ENCODE assay signal across 33 mouse cellular contexts in the genomic region with DNA sequence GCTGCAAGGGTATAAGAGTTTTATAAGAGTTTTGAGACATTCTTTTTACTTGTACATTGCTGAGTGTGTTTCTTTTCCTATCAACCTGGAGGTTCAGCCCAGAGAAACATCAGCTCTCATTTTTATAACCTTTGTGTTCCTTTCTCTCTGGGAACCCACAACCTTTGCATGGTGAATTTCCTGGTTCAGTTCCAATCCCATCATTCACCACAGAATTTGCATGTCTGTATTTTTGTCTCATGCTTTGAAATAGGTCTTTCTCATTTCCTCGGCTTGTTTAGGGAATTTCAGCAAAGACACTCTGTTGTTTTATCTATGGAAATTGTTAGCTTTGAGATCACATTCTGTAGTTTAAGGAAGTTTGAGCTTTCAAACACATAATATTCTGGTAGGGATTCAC. TPM values are rescaled to one million over a fixed set of nuclear protein-coding genes. Genes with fewer than 3 reads are reported as not detected.
DNase-seq lines count a peak whose midpoint lies in the region; TF ChIP-seq lines count a peak whose summit lies in the region.
"Had no signal": no experiment of that assay in that cellular context is flagged by ENCODE, and none has a peak within 500 bp of the region (broad histone marks: within the 10 kb centered on the region; RNA-seq: fewer than 3 reads in every experiment).

No protein-coding gene starts in this region.

- peaks cover 9% of the 10 kb centered on the region for H3K9me3 ChIP-seq in CH12.LX (replicated peaks; ENCODE audit: low read length)
- H3K9me3 ChIP-seq: forebrain, embryonic 10.5 days; forebrain, embryonic 13.5 days; G1E; heart, embryonic 12.5 days; heart, embryonic 15.5 days; hindbrain, embryonic 10.5 days; hindbrain, embryonic 13.5 days had no signal

- peak; percentile 59 to 69 for DNase-seq in spleen, postnatal 36 days (ENCODE audit: low spot score in 2 of 2)
- no peak for DNase-seq in spleen, postnatal 10 days (ENCODE audit: low spot score in 2 of 2)
- DNase-seq in CH12.LX (ENCODE audit: extremely low read depth) = peak; percentile 79
- DNase-seq in layer of hippocampus, postnatal 14 days (ENCODE audit: low spot score in 2 of 2) = no peak
- no peak for DNase-seq in gastrocnemius, postnatal 14 days
- DNase-seq: adrenal gland, adult 2 months; adrenal gland, postnatal 14 days; cerebellum, adult 11-12 months; cerebellum, adult 8-10 months; cerebellum, postnatal 10 days; cerebellum, postnatal 36 days; gastrocnemius, postnatal 10 days; heart, adult 18-20 months; heart, postnatal 10 days; heart, postnatal 36 days had no signal

- TF ChIP-seq RAD21 in CH12.LX (IDR thresholded peaks at IDR 0.05; ENCODE audit: low read depth, low read length) = no peak

- peaks cover 10 to 40% of the 10 kb centered on the region in 2 experiments for H3K4me1 ChIP-seq in CH12.LX (ENCODE audit: control insufficient read depth in 1 of 2, insufficient read depth in 2 of 2)
- H3K4me1 ChIP-seq: forebrain, embryonic 13.5 days; heart, embryonic 12.5 days had no signal

- TF ChIP-seq CTCF in CH12.LX (conservative IDR thresholded peaks at IDR 0.05 in 1 of 2, IDR thresholded peaks at IDR 0.05 in 1 of 2; ENCODE audit: low read depth in 2 of 2, low read length in 2 of 2) = no peak

- H3K4me3 ChIP-seq in CH12.LX (replicated peaks in 1 of 3; ENCODE audit: low read depth in 2 of 3, low read length in 2 of 3, poor library complexity in 1 of 3) (no peak overlapping the region), macrophage (ENCODE audit: inconsistent target) (no peak overlapping the region)
- H3K4me3 ChIP-seq: forebrain, embryonic 10.5 days; forebrain, embryonic 13.5 days; heart, embryonic 12.5 days; heart, embryonic 15.5 days; hindbrain, embryonic 10.5 days; hindbrain, embryonic 13.5 days had no signal

- no peak for TF ChIP-seq POLR2A in CH12.LX (IDR thresholded peaks at IDR 0.05; ENCODE audit: low read depth, low read length)

- H3K9ac ChIP-seq in CH12.LX (ENCODE audit: insufficient read depth, low read depth) = no peak overlapping the region
- H3K9ac ChIP-seq: forebrain, embryonic 13.5 days; heart, embryonic 12.5 days; heart, embryonic 15.5 days; hindbrain, embryonic 13.5 days had no signal

- H3K27ac ChIP-seq in CH12.LX (ENCODE audit: insufficient read depth, low read depth) (no peak overlapping the region), macrophage (peak overlapping the region; percentile 57)
- H3K27ac ChIP-seq: forebrain, embryonic 10.5 days; forebrain, embryonic 13.5 days; heart, embryonic 15.5 days; hindbrain, embryonic 10.5 days; hindbrain, embryonic 13.5 days had no signal

- H3K27me3 ChIP-seq in CH12.LX (replicated peaks) = no peaks in the 10 kb centered on the region
- H3K27me3 ChIP-seq: forebrain, embryonic 13.5 days; heart, embryonic 12.5 days; heart, embryonic 15.5 days; hindbrain, embryonic 13.5 days; Patski had no signal

- dilution Hi-C loops in CH12.LX (cut with MboI; ENCODE audit: extremely low pct_ligation_motif_present, extremely low pct_unique_long_range_greater_than_20kb, low sequenced_read_pairs) = no loop called here

- H3K36me3 ChIP-seq in CH12.LX (replicated peaks in 1 of 2; ENCODE audit: control insufficient read depth in 1 of 2, insufficient read depth in 1 of 2, low read length in 1 of 2) (no peaks in the 10 kb centered on the region), macrophage (ENCODE audit: inconsistent target) (no peaks in the 10 kb centered on the region)
- H3K36me3 ChIP-seq: forebrain, embryonic 10.5 days; G1E; heart, embryonic 12.5 days; heart, embryonic 15.5 days; hindbrain, embryonic 10.5 days; hindbrain, embryonic 13.5 days had no signal

- H3K79me2 ChIP-seq in CH12.LX (replicated peaks; ENCODE audit: control insufficient read depth, extremely low read depth, insufficient read depth, poor library complexity, severe bottlenecking) (no peaks in the 10 kb centered on the region), macrophage (ENCODE audit: inconsistent target) (no peaks in the 10 kb centered on the region)

- intact Hi-C loops in gastrocnemius, postnatal 14 days (cut with DNase I; ENCODE audit: low total_unique reads) = no loop called here

- in situ Hi-C loops in CH12.LX (cut with MboI; ENCODE audit: low pct_ligation_motif_present, low pct_unique_long_range_greater_than_20kb, low sequenced_read_pairs) = no loop called here

- H3K4me2 ChIP-seq in CH12.LX (ENCODE audit: insufficient read depth, low read depth, poor library complexity, severe bottlenecking) = peak overlapping the region; percentile 25; the same call in 1 of the 2 replicates
- H3K4me2 ChIP-seq: forebrain, embryonic 13.5 days; heart, embryonic 12.5 days; heart, embryonic 15.5 days; hindbrain, embryonic 13.5 days had no signal

- peak; percentile 86 for TF ChIP-seq EP300 in CH12.LX (IDR thresholded peaks at IDR 0.05; ENCODE audit: low read length)

- WGBS in macrophage (ENCODE audit: missing documents) = 0% methylated on average over 1 of the region's 1 CpGs

TF ChIP-seq in CH12.LX, 34 proteins besides CTCF, POLR2A, EP300 and RAD21 (continues in another document):
- TF ChIP-seq MAZ (IDR thresholded peaks at IDR 0.05; ENCODE audit: low read depth, low read length) (no peak), USF2 (conservative IDR thresholded peaks at IDR 0.05; ENCODE audit: low read depth, low read length) (no peak), MAFK (IDR thresholded peaks at IDR 0.05; ENCODE audit: insufficient replicate concordance, low read length) (peak; percentile 86), NELFE (IDR thresholded peaks at IDR 0.05; ENCODE audit: low read depth, low read length) (no peak), HCFC1 (IDR thresholded peaks at IDR 0.05; ENCODE audit: low read depth, low read length) (no peak), MEF2A (IDR thresholded peaks at IDR 0.05; ENCODE audit: borderline replicate concordance, low read depth, low read length) (peak; percentile 83), PAX5 (IDR thresholded peaks at IDR 0.05; ENCODE audit: low read length) (no peak), NRF1 (IDR thresholded peaks at IDR 0.05; ENCODE audit: low read depth, low read length) (no peak), ELF1 (IDR thresholded peaks at IDR 0.05; ENCODE audit: low read depth, low read length) (peak; percentile 27; the same call in 1 of the 2 replicates), BHLHE40 (IDR thresholded peaks at IDR 0.05; ENCODE audit: low read depth, low read length) (peak; percentile 78), GABPA (IDR thresholded peaks at IDR 0.05; ENCODE audit: insufficient replicate concordance, low read depth, low read length) (no peak)

RNA-seq across cellular contexts. Expression of gene Sit1, which starts 9.9 kb away (rescaled TPM):
- total RNA-seq in CH12.LX (2012; rRNA removed) = 2.8 and 3.8 TPM in 2 replicates
- total RNA-seq in CH12.LX (2014; rRNA removed) = 10.5 and 10.8 TPM in 2 replicates
- polyA plus RNA-seq in CH12.LX (2012; ENCODE audit: insufficient read length, low read depth) = 10.1 and 12.5 TPM in 2 replicates
- total RNA-seq in macrophage (2018; cell fraction: chromatin; rRNA removed) = not detected
- total RNA-seq in macrophage (2018; cell fraction: cytosol; rRNA removed) = not detected
- not detected for total RNA-seq in macrophage (2018; cell fraction: nucleus; rRNA removed)
- not detected in 3 replicates for polyA plus RNA-seq in macrophage (2018)
- not detected for total RNA-seq in layer of hippocampus, postnatal 14 days (2021)
- total RNA-seq in gastrocnemius, postnatal 14 days (2021) = not detected
- total RNA-seq: adrenal gland, adult 2 months; adrenal gland, postnatal 4 days; G1E; gastrocnemius, adult 18-20 months; gastrocnemius, postnatal 10 days; gastrocnemius, postnatal 4 days; heart, postnatal 36 days had no signal
- polyA plus RNA-seq: brain, embryonic 14.5 days; embryonic facial prominence, embryonic 11.5 days; embryonic facial prominence, embryonic 14.5 days; forebrain, embryonic 10.5 days; forebrain, embryonic 13.5 days; forebrain, embryonic 16.5 days; G1E; heart, embryonic 12.5 days; hindbrain, embryonic 10.5 days; hindbrain, embryonic 13.5 days; hindbrain, embryonic 16.5 days; intestine, embryonic 16.5 days; Patski had no signal

RNA-seq across cellular contexts. Expression of gene Ccdc107, which starts 19.1 kb away (rescaled TPM):
- total RNA-seq in CH12.LX (2012; rRNA removed) (57.9 and 63.1 TPM in 2 replicates), CH12.LX (2014; rRNA removed) (23.0 and 33.4 TPM in 2 replicates)
- polyA plus RNA-seq in CH12.LX (2012; ENCODE audit: insufficient read length, low read depth) (30.5 and 32.6 TPM in 2 replicates), macrophage (2018) (24.0 to 38.6 TPM (median 24.2 TPM) in 3 replicates)
- total RNA-seq in macrophage (2018; cell fraction: chromatin; rRNA removed) = 10 to 100 TPM in 21 of 26 experiments, 1 to 10 TPM in 5; 3.7 to 31.8 (median 17.7) TPM
- 10 to 100 TPM; 15.7 to 30.8 (median 22.4) TPM for total RNA-seq in macrophage (2018; cell fraction: cytosol; rRNA removed)
- total RNA-seq in macrophage (2018; cell fraction: nucleus; rRNA removed) = 10 to 100 TPM in 25 of 26 experiments, 1 to 10 TPM in 1; 7.9 to 38.1 (median 20.2) TPM
- 10 to 100 TPM; 26.0 to 28.3 TPM for total RNA-seq in layer of hippocampus, postnatal 14 days (2021)
- 10 to 100 TPM; 25.7 to 25.9 TPM for total RNA-seq in gastrocnemius, postnatal 14 days (2021)

RNA-seq across cellular contexts. Expression of gene Cd72, which starts 19.2 kb away (rescaled TPM):
- total RNA-seq in CH12.LX (2012; rRNA removed) = 24.0 and 30.3 TPM in 2 replicates
- 47.6 and 61.4 TPM in 2 replicates for total RNA-seq in CH12.LX (2014; rRNA removed)
- 55.9 and 86.4 TPM in 2 replicates for polyA plus RNA-seq in CH12.LX (2012; ENCODE audit: insufficient read length, low read depth)
- 100 to 1,000 TPM in 20 of 26 experiments, 10 to 100 TPM in 6; 23.1 to 382 (median 173) TPM for total RNA-seq in macrophage (2018; cell fraction: chromatin; rRNA removed)
- total RNA-seq in macrophage (2018; cell fraction: cytosol; rRNA removed) = 100 to 1,000 TPM in 13 of 26 experiments, 10 to 100 TPM in 13; 47.9 to 276 (median 118) TPM
- 100 to 1,000 TPM in 21 of 26 experiments, 10 to 100 TPM in 5; 42.9 to 554 (median 170) TPM for total RNA-seq in macrophage (2018; cell fraction: nucleus; rRNA removed)
- polyA plus RNA-seq in macrophage (2018) = 155 to 199 TPM (median 157 TPM) in 3 replicates
- not detected for total RNA-seq in layer of hippocampus, postnatal 14 days (2021)
- not detected for total RNA-seq in gastrocnemius, postnatal 14 days (2021)

RNA-seq across cellular contexts. Expression of gene Arhgef39, which starts 25.9 kb away (rescaled TPM):
- total RNA-seq in CH12.LX (2012; rRNA removed) (7.4 and 7.5 TPM in 2 replicates), CH12.LX (2014; rRNA removed) (7.1 and 7.3 TPM in 2 replicates)
- polyA plus RNA-seq in CH12.LX (2012; ENCODE audit: insufficient read length, low read depth) (4.8 and 5.5 TPM in 2 replicates), macrophage (2018) (0.69 to 2.4 TPM (median 1.2 TPM) in 3 replicates)
- total RNA-seq in macrophage (2018; cell fraction: chromatin; rRNA removed) = 10 to 100 TPM in 8 of 26 experiments, 1 to 10 TPM in 17, under 1 TPM in 1; 0.74 to 16.2 (median 6.9) TPM
- 1 to 10 TPM in 22 of 26 experiments, under 1 TPM in 4; 0.24 to 3.3 (median 1.3) TPM for total RNA-seq in macrophage (2018; cell fraction: cytosol; rRNA removed)
- 10 to 100 TPM in 4 of 26 experiments, 1 to 10 TPM in 20, under 1 TPM in 1, not detected in 1; 0.58 to 20.9 (median 6.2) TPM for total RNA-seq in macrophage (2018; cell fraction: nucleus; rRNA removed)
- 1 to 10 TPM in 1 of 2 experiments, under 1 TPM in 1; 0.74 to 1.2 TPM for total RNA-seq in layer of hippocampus, postnatal 14 days (2021)
- 1 to 10 TPM; 1.3 to 1.6 TPM for total RNA-seq in gastrocnemius, postnatal 14 days (2021)
- total RNA-seq: gastrocnemius, adult 18-20 months had no signal

RNA-seq across cellular contexts. Expression of gene Tesk1, which starts 31.9 kb away (rescaled TPM):
- 4.5 and 5.2 TPM in 2 replicates for total RNA-seq in CH12.LX (2012; rRNA removed)
- 1.7 and 1.9 TPM in 2 replicates for total RNA-seq in CH12.LX (2014; rRNA removed)
- polyA plus RNA-seq in CH12.LX (2012; ENCODE audit: insufficient read length, low read depth) = 6.0 and 7.3 TPM in 2 replicates
- total RNA-seq in macrophage (2018; cell fraction: chromatin; rRNA removed) = 10 to 100 TPM in 25 of 26 experiments, 1 to 10 TPM in 1; 6.5 to 65.0 (median 35.2) TPM
- total RNA-seq in macrophage (2018; cell fraction: cytosol; rRNA removed) = 10 to 100 TPM; 33.5 to 59.0 (median 44.7) TPM
- total RNA-seq in macrophage (2018; cell fraction: nucleus; rRNA removed) = 10 to 100 TPM; 20.1 to 53.9 (median 36.3) TPM
- polyA plus RNA-seq in macrophage (2018) = 40.0 to 51.6 TPM (median 50.0 TPM) in 3 replicates
- total RNA-seq in layer of hippocampus, postnatal 14 days (2021) = 10 to 100 TPM; 63.0 to 64.4 TPM
- total RNA-seq in gastrocnemius, postnatal 14 days (2021) = 10 to 100 TPM; 25.2 to 28.0 TPM

Comparison
In these comparisons a context has a peak if more than half of its experiments do, and no peak if none do; other contexts are left out.
1. DNase-seq: peak in spleen, postnatal 36 days (2 of 2) and CH12.LX (single experiment); none in spleen, postnatal 10 days (0 of 2), layer of hippocampus, postnatal 14 days (0 of 2) and gastrocnemius, postnatal 14 days (single experiment).
2. RNA of gene Cd72, which starts 19.2 kb away (total RNA-seq): 24.0 to 61.4 TPM in CH12.LX; not detected in layer of hippocampus, postnatal 14 days and not detected in gastrocnemius, postnatal 14 days; every median in the first group is over 10 times any median in the second.